Mouse (Mus musculus) lung, postnatal 4 days (tissue): ENCODE results near the gene Olfr791.

Experiments
- DNase-seq, 2 experiments: peaks; one replicate each; pipeline ENCODE4 v3.0.0; 2021

The Olfr791 gene

DNA sequence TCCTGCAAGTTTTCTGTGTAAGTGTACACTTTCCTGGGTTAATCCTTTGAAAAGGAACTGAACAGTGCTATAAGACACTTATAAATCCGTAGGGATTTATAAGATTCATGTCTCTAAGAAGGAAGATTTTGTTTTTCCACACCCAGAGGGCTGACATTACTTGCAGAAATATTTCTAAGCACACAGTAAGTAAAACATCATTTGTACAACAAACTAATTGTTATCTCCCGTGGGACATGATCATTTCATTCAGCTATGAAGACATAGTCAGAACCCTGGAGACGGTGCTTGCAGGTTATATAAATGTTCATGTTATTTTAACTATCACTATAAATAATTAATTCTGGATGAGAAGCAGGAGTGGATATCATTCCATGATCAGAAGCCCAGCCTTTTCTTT, at the start of gene Olfr791:
Gene Olfr791 (plus strand): TSS at position 301 of the 400 bp plus-strand sequence.
- no peak for DNase-seq

GRCm38 (mm10) chr10:129473256-129473655, 48.3 kb upstream of the Olfr791 start:
- no peak for DNase-seq

DNA sequence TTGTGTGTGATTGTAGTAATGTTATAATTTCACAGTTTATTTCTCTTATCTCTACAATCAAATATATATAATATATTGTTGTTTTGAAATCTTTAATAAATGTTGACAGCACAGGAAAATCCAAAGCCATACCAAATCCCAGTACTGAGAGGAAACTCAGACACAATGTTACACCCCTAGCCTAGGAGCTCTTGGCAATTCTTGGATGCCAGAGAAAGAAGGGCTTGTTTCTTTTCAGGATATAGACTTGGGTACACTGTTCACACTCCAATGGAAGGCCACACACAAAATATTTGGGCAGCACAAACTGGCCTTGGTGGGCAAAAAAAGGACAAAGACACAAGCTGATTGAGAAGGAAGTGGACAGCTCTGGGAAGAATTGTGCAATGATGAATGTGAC, 47.9 kb upstream of the Olfr791 start:
- no peak for DNase-seq

DNA sequence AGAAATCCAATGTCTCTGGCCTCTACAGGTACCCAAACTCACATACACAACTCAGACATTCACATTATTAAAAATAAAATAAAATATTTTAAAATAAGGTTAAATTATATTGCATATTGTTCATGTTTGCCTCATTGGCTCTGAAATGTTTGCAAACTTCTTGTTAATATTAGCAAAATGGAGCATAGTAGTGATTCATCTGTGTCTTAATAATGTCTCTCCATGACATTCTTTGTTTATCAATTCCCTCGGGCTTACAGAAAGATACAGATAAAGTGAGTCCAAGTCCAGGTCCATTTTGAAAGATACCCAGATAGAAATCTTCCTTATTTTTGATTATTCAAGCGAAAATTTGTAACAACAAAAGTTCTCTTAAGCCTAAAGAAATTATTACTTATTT, 37.1 kb upstream of the Olfr791 start, which contains the start of gene Olfr789:
Gene Olfr789 (plus strand): TSS at position 301 of the 400 bp plus-strand sequence.
- no peak for DNase-seq

DNA sequence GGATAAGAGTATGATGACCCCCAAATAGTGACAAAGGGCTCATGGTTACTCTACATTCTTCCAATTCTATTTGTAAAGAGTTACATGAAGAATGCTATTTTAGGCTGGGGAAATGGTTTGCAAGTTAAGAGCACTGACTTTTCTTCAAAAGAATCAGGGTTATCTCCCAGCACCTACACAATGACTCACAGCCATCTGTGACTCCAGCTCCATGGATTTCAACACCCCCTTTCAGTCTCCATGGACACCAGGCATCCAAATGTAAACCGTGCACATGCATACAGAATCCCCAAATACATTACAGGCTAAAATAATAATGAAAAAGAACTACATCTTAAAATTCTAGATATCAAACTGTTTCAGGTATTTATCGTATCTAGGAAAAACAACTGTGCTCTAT, 31.5 kb upstream of the Olfr791 start:
- no peak for DNase-seq

DNA sequence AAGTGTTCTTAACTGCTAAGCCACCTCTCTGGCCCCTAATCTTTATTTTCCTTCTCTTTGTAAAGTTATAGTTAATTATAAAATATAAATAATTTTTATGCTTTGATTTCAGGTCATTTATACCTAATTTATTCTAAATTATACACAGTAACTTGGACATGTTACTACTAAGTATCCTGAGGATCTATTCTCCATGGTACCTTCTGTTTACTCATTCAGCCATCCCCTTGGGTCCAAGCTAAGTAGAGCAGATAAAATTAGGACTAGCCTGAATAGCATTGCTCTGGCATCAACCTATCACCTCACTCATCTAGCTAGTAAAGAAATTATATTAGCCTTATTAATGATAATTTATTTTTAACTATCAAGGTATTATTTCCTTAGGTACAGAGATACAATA, 23.4 kb upstream of the Olfr791 start, which contains the start of gene Olfr790:
Gene Olfr790 (plus strand): TSS at position 301 of the 400 bp plus-strand sequence.
- DNase-seq, result no peak

DNA sequence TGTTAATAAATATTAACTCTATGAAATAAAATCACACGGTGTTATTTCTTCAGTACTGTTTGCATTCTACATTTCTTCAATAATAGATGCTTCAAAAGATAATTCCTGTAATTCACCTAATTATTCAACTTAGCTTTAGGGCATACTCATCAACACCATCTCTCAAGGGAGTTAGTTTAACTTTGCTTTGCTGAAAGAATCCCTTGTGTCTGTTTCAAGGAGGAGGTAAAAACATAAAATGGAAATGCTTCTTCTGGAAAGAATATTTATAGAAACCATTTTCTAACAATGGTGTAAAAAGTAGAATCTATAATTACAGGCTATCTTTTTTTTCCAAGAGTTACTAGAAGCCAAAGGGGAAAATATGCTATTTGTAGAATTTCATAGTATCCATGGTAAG, 17.3 kb downstream of the Olfr791 start, which contains the start of gene Olfr792:
Gene Olfr792 (plus strand): TSS at position 301 of the 400 bp plus-strand sequence.
- DNase-seq, result no peak

DNA sequence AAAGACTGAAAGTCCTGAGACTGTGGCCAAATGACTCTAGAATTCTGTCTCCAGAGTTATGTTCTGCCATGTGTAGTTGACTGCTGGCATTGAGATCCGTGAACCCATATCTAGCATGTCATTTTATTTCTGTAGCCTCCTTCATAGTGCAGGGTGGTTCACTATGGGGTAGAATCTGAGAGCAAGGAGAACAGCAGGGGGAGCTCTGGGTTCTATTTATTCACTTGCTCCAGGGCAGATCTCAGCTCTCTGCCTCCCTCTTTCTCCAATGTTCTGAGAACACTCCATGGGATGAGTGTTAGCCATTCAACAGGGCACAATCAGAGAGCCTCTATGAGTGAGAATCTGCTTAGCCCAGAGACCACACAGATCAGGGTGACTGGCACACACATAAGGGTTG, 27.8 kb downstream of the Olfr791 start:
- no peak for DNase-seq

GRCm38 (mm10) chr10:129567355-129567754, 45.8 kb downstream of the Olfr791 start, which contains the start of gene Olfr794:
TSS of gene Olfr794 (plus strand) at chr10:129567655.
- no peak for DNase-seq

DNA sequence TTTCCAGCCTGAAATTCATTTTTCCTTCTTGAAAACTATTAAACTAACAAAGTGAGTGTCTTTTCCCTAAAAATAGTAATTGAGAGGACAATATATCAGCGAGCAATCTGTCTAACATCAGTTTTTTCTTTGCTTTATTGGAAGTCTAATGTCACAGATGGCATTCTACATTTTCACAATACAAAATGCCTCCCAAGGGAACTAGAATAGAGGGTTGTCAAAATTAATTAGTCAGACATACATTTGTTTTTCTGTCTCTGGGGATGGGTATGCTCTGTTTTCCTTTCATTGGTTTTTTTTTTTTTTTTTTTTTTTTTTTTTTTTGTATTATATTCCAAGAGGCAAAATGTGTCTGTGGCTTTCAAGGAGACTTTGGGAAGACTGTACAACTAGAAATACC, 55.5 kb downstream of the Olfr791 start:
- no peak for DNase-seq
